Mouse (Mus musculus) activated CD4-positive, CD25-positive, alpha-beta regulatory T cell, adult 4 months (primary cell): ENCODE measurements around the gene 1110017D15Rik. TPM values are rescaled to one million over a fixed set of nuclear protein-coding genes. Genes with fewer than 3 reads are reported as not detected.

Experiments used
- ATAC-seq: one replicate; pipeline ENCODE4 v1.8.0; 2017
- polyA plus RNA-seq, 2 experiments: library from polyadenylated mRNA; unstranded; fragments of 100-300 nt; shearing (Covaris generic); gene quantifications; one replicate each; pipeline ENCODE4 v1.2.1; 2017

1110017D15Rik gene
- not detected for polyA plus RNA-seq

- no peak for ATAC-seq
Measured at GRCm38 (mm10) chr4:41517233-41517632, at the start of gene 1110017D15Rik. 1110017D15Rik (minus strand) TSS chr4:41517333.

- no peak for ATAC-seq
Measured at GRCm38 (mm10) chr4:41566123-41566522, 49.0 kb upstream of the 1110017D15Rik start.

GRCm38 (mm10) chr4:41563297-41563696, 46.2 kb upstream of the 1110017D15Rik start:
- ATAC-seq = no peak

- no peak for ATAC-seq
Measured at GRCm38 (mm10) chr4:41557092-41557491, 40.0 kb upstream of the 1110017D15Rik start.

GRCm38 (mm10) chr4:41556311-41556953, 39.3 kb upstream of the 1110017D15Rik start:
- no peak for ATAC-seq

GRCm38 (mm10) chr4:41554994-41555663, 38.0 kb upstream of the 1110017D15Rik start:
- ATAC-seq = no peak

- ATAC-seq = no peak
Measured at GRCm38 (mm10) chr4:41553116-41553515, 36.0 kb upstream of the 1110017D15Rik start.

- ATAC-seq = peak; percentile 76
Measured at GRCm38 (mm10) chr4:41552529-41552928, 35.4 kb upstream of the 1110017D15Rik start.

GRCm38 (mm10) chr4:41547086-41547485, 30.0 kb upstream of the 1110017D15Rik start:
- ATAC-seq = no peak

- ATAC-seq = no peak
Measured at GRCm38 (mm10) chr4:41545985-41546384, 28.9 kb upstream of the 1110017D15Rik start.

GRCm38 (mm10) chr4:41542136-41542535, 25.0 kb upstream of the 1110017D15Rik start:
- no peak for ATAC-seq

GRCm38 (mm10) chr4:41534866-41535265, 17.7 kb upstream of the 1110017D15Rik start:
- no peak for ATAC-seq

- ATAC-seq = no peak
Measured at GRCm38 (mm10) chr4:41532420-41532819, 15.3 kb upstream of the 1110017D15Rik start.

- no peak for ATAC-seq
Measured at GRCm38 (mm10) chr4:41527996-41528395, 10.9 kb upstream of the 1110017D15Rik start.

GRCm38 (mm10) chr4:41527076-41527475, 9.9 kb upstream of the 1110017D15Rik start:
- no peak for ATAC-seq

- ATAC-seq = no peak
Measured at GRCm38 (mm10) chr4:41526553-41526952, 9.4 kb upstream of the 1110017D15Rik start.

- no peak for ATAC-seq
Measured at GRCm38 (mm10) chr4:41524829-41525228, 7.7 kb upstream of the 1110017D15Rik start.

GRCm38 (mm10) chr4:41523839-41524238, 6.7 kb upstream of the 1110017D15Rik start:
- no peak for ATAC-seq

- ATAC-seq = no peak
Measured at GRCm38 (mm10) chr4:41522788-41523187, 5.7 kb upstream of the 1110017D15Rik start.

- ATAC-seq = no peak
Measured at GRCm38 (mm10) chr4:41522136-41522535, 5.0 kb upstream of the 1110017D15Rik start.

GRCm38 (mm10) chr4:41520641-41521040, 3.5 kb upstream of the 1110017D15Rik start:
- no peak for ATAC-seq

GRCm38 (mm10) chr4:41519195-41519594, 2.1 kb upstream of the 1110017D15Rik start:
- no peak for ATAC-seq

GRCm38 (mm10) chr4:41518349-41518748, 1.2 kb upstream of the 1110017D15Rik start:
- no peak for ATAC-seq

GRCm38 (mm10) chr4:41513714-41514113, 3.4 kb downstream of the 1110017D15Rik start:
- ATAC-seq = no peak
